ENCODE assay signal across 8 mouse cellular contexts in the genomic region with DNA sequence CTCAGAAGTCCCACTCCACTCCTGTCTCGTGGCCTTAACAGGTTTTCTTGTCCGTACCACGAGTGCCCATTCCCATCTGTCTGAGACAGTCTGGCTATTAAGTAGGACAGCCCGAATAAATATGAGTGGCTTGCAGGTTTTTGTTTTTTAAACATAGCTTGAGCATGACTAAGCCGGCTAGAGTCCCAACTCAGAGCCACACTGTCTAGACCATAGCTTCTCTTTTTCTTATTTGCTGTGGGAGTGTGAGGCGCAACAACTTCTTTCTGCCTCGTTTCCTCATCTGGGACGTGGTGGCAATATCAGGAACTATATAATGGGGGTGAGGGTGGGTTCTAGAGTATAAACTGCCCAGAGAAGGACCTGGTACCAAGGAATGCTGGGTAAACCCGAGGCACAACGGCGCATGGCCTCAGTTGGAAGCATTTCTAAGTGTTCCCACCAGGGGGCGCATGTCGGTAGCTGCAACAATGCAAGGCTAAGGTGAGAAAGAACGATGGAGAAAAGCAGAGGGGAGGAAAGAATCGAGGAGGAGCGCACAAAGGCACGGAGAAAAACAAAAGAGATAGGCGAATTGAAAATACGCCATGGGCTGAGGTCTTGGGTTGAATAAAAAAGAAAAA. TPM values are rescaled to one million over a fixed set of nuclear protein-coding genes. Genes with fewer than 3 reads are reported as not detected.
A peak's percentile ranks its signal among the peaks of the same experiment; 100 is the strongest.
DNase-seq lines count a peak whose midpoint lies in the region; ATAC-seq and TF ChIP-seq lines count a peak whose summit lies in the region.

No protein-coding gene starts in this region.

- H3K27ac ChIP-seq in heart, embryonic 16.5 days (ENCODE audit: low read length) = peak overlapping the region; percentile 56
- no peak overlapping the region for H3K27ac ChIP-seq in olfactory bulb, adult 2 months (ENCODE audit: insufficient read depth, low read depth, low read length)

- DNase-seq in CD4-positive, CD25-positive, alpha-beta regulatory T cell, adult 2 months (ENCODE audit: low read depth, low spot score) = peak; percentile 81
- peak; percentile 78 for DNase-seq in brain, adult 2 months (ENCODE audit: low read depth, low spot score)
- peak; percentile 83 for DNase-seq in kidney, postnatal 14 days
- DNase-seq in lung, adult 18-20 months = peak; percentile 66 to 71
- DNase-seq in testis, postnatal 14 days (ENCODE audit: low spot score) = peak; percentile 77

- TF ChIP-seq CTCF in olfactory bulb, adult 2 months (IDR thresholded peaks at IDR 0.05; ENCODE audit: insufficient read depth, low read depth, low read length) = peak; percentile 82

- peak; percentile 78 for ATAC-seq in erythroid progenitor cell, adult 5-6 weeks (replicated peaks; ENCODE audit: low FRiP score, poor library complexity, severe bottlenecking)
- ATAC-seq in heart, embryonic 16.5 days (replicated peaks; ENCODE audit: extremely low read depth, insufficient read depth, low FRiP score) = no peak

- no peak overlapping the region for H3K4me2 ChIP-seq in heart, embryonic 16.5 days (ENCODE audit: low read depth, low read length)

- H3K4me3 ChIP-seq in heart, embryonic 16.5 days (ENCODE audit: low read length) = no peak overlapping the region
- no peak overlapping the region for H3K4me3 ChIP-seq in olfactory bulb, adult 2 months (ENCODE audit: insufficient read depth, low read depth, low read length)

- no peaks in the 10 kb centered on the region for H3K27me3 ChIP-seq in heart, embryonic 16.5 days (ENCODE audit: control insufficient read depth, insufficient read depth, low read length)

- H3K9ac ChIP-seq in heart, embryonic 16.5 days (ENCODE audit: low read length) = 0 out of 2 replicates have a peak overlapping the region, but pooled peaks have one; percentile 5

- no peaks in the 10 kb centered on the region for H3K36me3 ChIP-seq in heart, embryonic 16.5 days (ENCODE audit: control insufficient read depth, insufficient read depth)

- WGBS in heart, embryonic 16.5 days = 33% methylated on average over 19 of the region's 19 CpGs
- WGBS in olfactory bulb, adult 2 months = 33% methylated on average over 19 of the region's 19 CpGs

- H3K9me3 ChIP-seq in heart, embryonic 16.5 days (replicated peaks; ENCODE audit: control insufficient read depth, low read length) = no peaks in the 10 kb centered on the region

- TF ChIP-seq POLR2A in olfactory bulb, adult 2 months (IDR thresholded peaks at IDR 0.05; ENCODE audit: insufficient read depth, low read depth, low read length) = no peak

- peaks cover 15% of the 10 kb centered on the region for H3K4me1 ChIP-seq in heart, embryonic 16.5 days (ENCODE audit: control insufficient read depth, insufficient read depth, low read length)
- H3K4me1 ChIP-seq in olfactory bulb, adult 2 months (ENCODE audit: control insufficient read depth, insufficient read depth, low read length) = peaks cover 3% of the 10 kb centered on the region

RNA-seq across cellular contexts. Expression of gene Reg4, which starts 5.1 kb away (rescaled TPM):
- total RNA-seq in erythroid progenitor cell, adult 5-6 weeks (2015; ENCODE audit: low replicate concordance) = not detected in 2 replicates
- not detected in 2 replicates for total RNA-seq in erythroid progenitor cell, adult 5-6 weeks (2017; ENCODE audit: low replicate concordance)
- polyA plus RNA-seq in heart, embryonic 16.5 days (2015; fragmentation: Nextera tagmentation; extraction: Ambion mirVana) = not detected in 2 replicates
- not detected in 2 replicates for polyA plus RNA-seq in olfactory bulb, adult 2 months (2012; ENCODE audit: insufficient read depth, insufficient read length, low replicate concordance, missing spikeins)

RNA-seq across cellular contexts. Expression of gene Hmgcs2, which starts 53.1 kb away (rescaled TPM):
- not detected in 2 replicates for total RNA-seq in erythroid progenitor cell, adult 5-6 weeks (2015; ENCODE audit: low replicate concordance)
- 1.6 TPM in 1 of 2 replicates, not detected in the other for total RNA-seq in erythroid progenitor cell, adult 5-6 weeks (2017; ENCODE audit: low replicate concordance)
- 9.2 and 9.7 TPM in 2 replicates for polyA plus RNA-seq in heart, embryonic 16.5 days (2015; fragmentation: Nextera tagmentation; extraction: Ambion mirVana)
- not detected in 2 replicates for polyA plus RNA-seq in olfactory bulb, adult 2 months (2012; ENCODE audit: insufficient read depth, insufficient read length, low replicate concordance, missing spikeins)

Comparison
In these comparisons a context has a peak if more than half of its experiments do, and no peak if none do; other contexts are left out.
1. RNA of gene Hmgcs2, which starts 53.1 kb away (polyA plus RNA-seq): 9.2 to 9.7 TPM in heart, embryonic 16.5 days; not detected in olfactory bulb, adult 2 months; every median in the first group is over 10 times any median in the second.
2. Peak in every context shown above with its lines, with median percentiles within 50 percentile points of each other: DNase-seq.